Mouse (Mus musculus) intestine, embryonic 15.5 days (tissue): ENCODE data around the gene Cpeb3. TPM values are rescaled to one million over a fixed set of nuclear protein-coding genes. Genes with fewer than 3 reads are reported as not detected.
"Not testable (repeated sequence)": the region's sequence is repeated elsewhere in the genome, so short reads cannot be mapped to it uniquely, and the experiment has no call there.

Experiments used
- ATAC-seq: fragments of 200-750 bp; cut with Nextera tagmentation; 2 replicates; pipeline ENCODE4 v1.8.0; 2017; ENCODE audit warnings: moderate TSS enrichment, moderate library complexity
- H3K27ac ChIP-seq: fragments of 300-500 bp; sonication (generic); 2 replicates; pipeline ENCODE4 v1.5.1; 2015; ENCODE audit warnings: mild to moderate bottlenecking, inconsistent platforms
- H3K27me3 ChIP-seq: fragments of 300-500 bp; sonication (generic); replicated peaks from 2 replicates; pipeline ENCODE4 v1.6.1; 2015; ENCODE audit warnings: inconsistent platforms
- H3K36me3 ChIP-seq: fragments of 300-500 bp; sonication (generic); 2 replicates; pipeline ENCODE4 v1.6.1; 2015; ENCODE audit warnings: inconsistent platforms
- H3K4me1 ChIP-seq: fragments of 300-500 bp; sonication (generic); replicated peaks from 2 replicates; pipeline ENCODE4 v1.6.1; 2015; ENCODE audit warnings: inconsistent platforms
- H3K4me2 ChIP-seq: fragments of 300-500 bp; sonication (generic); replicated peaks from 2 replicates; pipeline ENCODE4 v1.6.1; 2015; ENCODE audit warnings: mild to moderate bottlenecking, inconsistent platforms
- H3K4me3 ChIP-seq: fragments of 300-500 bp; sonication (generic); replicated peaks from 2 replicates; pipeline ENCODE4 v1.5.1; 2015; ENCODE audit warnings: inconsistent platforms
- H3K9ac ChIP-seq: fragments of 300-500 bp; sonication (generic); 2 replicates; pipeline ENCODE4 v1.6.1; 2015; ENCODE audit warnings: inconsistent platforms
- H3K9me3 ChIP-seq: fragments of 300-500 bp; sonication (generic); 2 replicates; pipeline ENCODE4 v1.6.1; 2016; ENCODE audit warnings: inconsistent platforms
- WGBS: fragments of 180-500 bp; shearing (Covaris S2); methylation state at CpG from one replicate; pipeline ENCODE4 v1.1.7; 2015; 5-methylcytosine and 5-hydroxymethylcytosine counted together
- polyA plus RNA-seq: library from polyadenylated mRNA; unstranded; fragments of >200 nt; fragmentation: Nextera tagmentation; extraction: Ambion mirVana; gene quantifications from 2 replicates; pipeline ENCODE4 v1.2.1, GENCODE M21; 2015

Gene Cpeb3
- polyA plus RNA-seq, 1 experiment from 2014 or later, result 0.85 TPM

GRCm38 (mm10) chr19:37205155-37205554 lies 3.2 kb downstream of the Cpeb3 start:
- not testable (repeated sequence) for H3K27ac ChIP-seq, H3K27me3 ChIP-seq

GRCm38 (mm10) chr19:37203371-37203770 lies 5.0 kb downstream of the Cpeb3 start:
- Histone ChIP-seq H3K27ac (no peak overlapping the region), H3K4me2 (no peak overlapping the region), H3K27me3 (no peaks in the 10 kb centered on the region), H3K4me1 (no peaks in the 10 kb centered on the region), H3K9me3 (no peaks in the 10 kb centered on the region), H3K9ac (no peak overlapping the region), H3K36me3 (no peaks in the 10 kb centered on the region), H3K4me3 (no peak overlapping the region)
- 91% methylated on average over 1 of the region's 1 CpGs for WGBS
- ATAC-seq, result no peak

More at GRCm38 (mm10) chr19:37205155-37205554, 3.2 kb downstream of the Cpeb3 start:
- ATAC-seq, H3K4me3 ChIP-seq, H3K36me3 ChIP-seq, H3K9ac ChIP-seq, H3K9me3 ChIP-seq, H3K4me2 ChIP-seq: not testable (repeated sequence)
- H3K4me1 ChIP-seq, result peaks cover 11% of the 10 kb centered on the region; the same call in 1 of the 2 replicates

GRCm38 (mm10) chr19:37199889-37200288 lies 8.5 kb downstream of the Cpeb3 start:
- no peak for ATAC-seq
- Histone ChIP-seq H3K4me2 (no peak overlapping the region), H3K27ac (no peak overlapping the region), H3K4me1 (no peaks in the 10 kb centered on the region), H3K9me3 (no peaks in the 10 kb centered on the region), H3K27me3 (no peaks in the 10 kb centered on the region), H3K4me3 (no peak overlapping the region), H3K36me3 (no peaks in the 10 kb centered on the region), H3K9ac (no peak overlapping the region)
- 84% methylated on average over 2 of the region's 2 CpGs for WGBS

DNA sequence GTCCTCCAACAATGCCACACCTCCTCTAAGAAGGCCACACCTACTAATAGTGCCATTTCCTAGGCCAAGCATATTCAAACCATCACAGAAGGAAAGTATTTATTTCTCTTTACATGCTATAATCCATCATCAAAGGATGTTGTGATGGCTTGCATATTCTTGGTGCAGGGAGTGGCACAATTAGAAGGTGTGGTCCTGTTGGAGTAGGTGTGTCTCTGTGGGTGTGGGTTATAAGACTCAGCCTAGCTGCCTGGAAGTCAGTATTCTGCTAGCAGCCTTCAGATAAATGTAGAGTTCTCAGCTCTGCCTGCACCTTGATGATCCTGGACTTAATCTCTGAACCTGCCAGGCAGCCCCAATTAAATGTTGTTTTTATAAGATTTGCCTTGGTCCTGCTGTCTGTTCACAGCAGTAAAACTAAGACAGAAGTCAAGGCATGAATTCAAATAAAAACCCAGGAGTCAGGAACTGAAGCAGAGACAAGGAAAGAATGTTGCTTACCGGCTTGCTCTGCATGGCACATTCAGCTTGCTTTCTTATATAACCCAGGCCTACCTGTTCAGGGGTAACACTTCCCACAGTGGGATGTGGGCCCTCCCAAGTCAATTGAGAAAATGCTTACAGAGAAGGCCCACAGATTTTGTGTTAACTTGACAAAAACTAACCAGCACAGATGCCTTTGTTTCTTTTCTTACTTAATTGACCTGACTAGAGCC lies 10.1 kb downstream of the Cpeb3 start:
- Histone ChIP-seq H3K36me3 (no peaks in the 10 kb centered on the region), H3K9ac (no peak overlapping the region), H3K4me2 (no peak overlapping the region), H3K4me3 (no peak overlapping the region), H3K4me1 (no peaks in the 10 kb centered on the region), H3K27ac (no peak overlapping the region), H3K9me3 (no peaks in the 10 kb centered on the region), H3K27me3 (no peaks in the 10 kb centered on the region)
- no peak for ATAC-seq
- WGBS, result 74% methylated on average over 1 of the region's 1 CpGs

- Histone ChIP-seq H3K27me3 (no peaks in the 10 kb centered on the region), H3K36me3 (no peaks in the 10 kb centered on the region), H3K9ac (no peak overlapping the region), H3K4me1 (no peaks in the 10 kb centered on the region), H3K4me3 (no peak overlapping the region), H3K9me3 (no peaks in the 10 kb centered on the region), H3K27ac (no peak overlapping the region), H3K4me2 (no peak overlapping the region)
- ATAC-seq, result no peak
- 76% methylated on average over 5 of the region's 5 CpGs for WGBS
These were observed 15.8 kb downstream of the Cpeb3 start for GRCm38 (mm10) chr19:37192475-37193058.

GRCm38 (mm10) chr19:37188366-37188948 lies 19.9 kb downstream of the Cpeb3 start:
- Histone ChIP-seq H3K27me3 (no peaks in the 10 kb centered on the region), H3K9ac (no peak overlapping the region), H3K9me3 (no peaks in the 10 kb centered on the region), H3K4me2 (no peak overlapping the region), H3K36me3 (no peaks in the 10 kb centered on the region), H3K27ac (no peak overlapping the region), H3K4me1 (no peaks in the 10 kb centered on the region), H3K4me3 (no peak overlapping the region)
- 62% methylated on average over 4 of the region's 4 CpGs for WGBS
- no peak for ATAC-seq

DNA sequence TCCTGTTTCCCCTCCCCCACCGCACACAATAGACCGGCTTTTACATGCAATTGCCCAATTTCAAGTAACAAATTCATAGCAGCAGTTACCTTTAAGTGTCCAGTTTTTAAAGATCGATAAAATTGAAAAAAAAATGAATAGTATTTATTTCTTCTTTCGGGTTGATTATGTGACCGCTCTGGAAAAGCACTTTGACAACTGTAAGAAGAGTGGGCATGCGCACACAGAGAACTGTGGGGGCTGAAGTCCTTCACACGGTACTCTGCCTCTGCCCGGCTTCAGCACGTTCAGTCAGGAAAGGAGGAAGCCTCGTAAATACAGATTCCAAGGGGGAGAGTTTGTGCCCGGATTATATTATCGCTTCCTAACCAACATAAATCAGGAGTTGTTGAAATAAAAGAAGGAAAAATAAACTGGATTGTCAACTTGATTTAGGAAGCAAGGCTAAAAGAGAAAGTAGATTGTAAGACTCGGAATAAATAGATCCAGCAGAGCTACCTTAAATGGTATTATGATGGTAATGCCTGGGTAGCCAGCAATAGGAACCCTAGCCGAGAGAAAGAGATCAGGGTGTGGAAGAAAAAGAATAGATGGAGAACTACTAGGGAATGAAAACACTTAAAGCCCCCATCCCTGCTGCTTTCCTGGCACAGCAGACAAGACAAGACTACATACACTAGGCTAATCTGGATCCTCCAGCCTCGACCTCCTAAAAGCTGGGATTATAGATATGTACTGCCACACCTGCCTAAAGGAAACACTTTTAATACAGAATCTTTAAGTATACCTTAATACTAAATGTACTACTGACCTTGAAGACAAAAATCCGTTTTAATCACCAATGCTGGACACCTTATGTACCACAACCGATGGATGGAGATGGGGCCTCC lies 30.3 kb downstream of the Cpeb3 start:
- 16% methylated on average over 17 of the region's 17 CpGs for WGBS
- Histone ChIP-seq H3K27me3 (peaks cover 6% of the 10 kb centered on the region; the same call in 1 of the 2 replicates), H3K9ac (no peak overlapping the region), H3K4me2 (peak overlapping the region; percentile 46), H3K27ac (no peak overlapping the region), H3K9me3 (no peaks in the 10 kb centered on the region), H3K4me3 (peak overlapping the region; percentile 23), H3K4me1 (peaks cover 9% of the 10 kb centered on the region), H3K36me3 (no peaks in the 10 kb centered on the region)
- peak; percentile 62; the same call in 1 of the 2 replicates for ATAC-seq

DNA sequence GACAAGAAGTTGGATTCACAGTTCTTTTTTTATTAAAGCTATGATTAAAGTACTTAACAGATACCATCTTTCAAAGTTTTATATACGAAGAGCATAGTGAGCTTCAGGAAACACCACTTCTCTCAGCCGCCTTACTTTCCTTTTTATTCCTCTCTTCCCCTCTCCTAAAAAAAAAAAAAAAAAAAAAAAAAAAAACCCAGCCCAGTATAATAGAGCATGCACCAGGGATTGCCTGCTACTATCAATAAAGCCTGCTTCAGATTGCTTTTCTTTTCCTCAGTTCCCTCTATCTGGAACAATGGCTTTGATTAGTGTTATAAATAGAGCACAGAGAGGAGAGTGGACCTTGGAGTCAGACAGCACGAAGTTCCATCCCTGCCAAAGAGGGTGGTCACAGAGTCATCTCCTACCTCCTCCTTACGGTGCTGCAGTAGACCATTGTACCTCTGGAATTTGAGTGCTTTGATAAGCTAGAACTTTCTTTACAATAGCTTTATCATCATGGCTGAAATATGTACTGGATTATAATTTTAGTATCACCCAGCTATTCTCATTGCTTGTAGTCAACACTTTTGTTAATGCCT lies 31.4 kb downstream of the Cpeb3 start:
- H3K4me2 ChIP-seq, result no peak overlapping the region

GRCm38 (mm10) chr19:37175919-37176318 lies 32.5 kb downstream of the Cpeb3 start:
- no peaks in the 10 kb centered on the region for H3K9me3 ChIP-seq
- no peaks in the 10 kb centered on the region for H3K36me3 ChIP-seq
- no peak for ATAC-seq
- no peak overlapping the region for H3K27ac ChIP-seq
- 10% methylated on average over 6 of the region's 6 CpGs for WGBS
- peaks cover 6% of the 10 kb centered on the region; the same call in 1 of the 2 replicates for H3K27me3 ChIP-seq
- peak overlapping the region; percentile 69; the same call in 1 of the 2 replicates for H3K4me3 ChIP-seq
- H3K4me1 ChIP-seq, result peaks cover 9% of the 10 kb centered on the region
- H3K9ac ChIP-seq, result no peak overlapping the region
- H3K4me2 ChIP-seq, result peak overlapping the region; percentile 100

More for the DNA sequence above, 31.4 kb downstream of the Cpeb3 start:
- WGBS, result 51% methylated on average over 4 of the region's 4 CpGs
- Histone ChIP-seq H3K9ac (no peak overlapping the region), H3K4me1 (peaks cover 9% of the 10 kb centered on the region), H3K36me3 (no peaks in the 10 kb centered on the region), H3K27me3 (peaks cover 6% of the 10 kb centered on the region; the same call in 1 of the 2 replicates), H3K9me3 (no peaks in the 10 kb centered on the region), H3K27ac (no peak overlapping the region), H3K4me3 (no peak overlapping the region)
- no peak for ATAC-seq

- Histone ChIP-seq H3K9me3 (no peaks in the 10 kb centered on the region), H3K9ac (peak overlapping the region; percentile 55), H3K27ac (peak overlapping the region; percentile 54; the same call in 1 of the 2 replicates), H3K4me3 (peak overlapping the region; percentile 69), H3K27me3 (peaks cover 6% of the 10 kb centered on the region; the same call in 1 of the 2 replicates), H3K36me3 (no peaks in the 10 kb centered on the region), H3K4me2 (peak overlapping the region; percentile 100), H3K4me1 (peaks cover 9% of the 10 kb centered on the region)
- WGBS, result under 1% methylated on average over 12 of the region's 12 CpGs
- ATAC-seq, result no peak
These were observed 33.0 kb downstream of the Cpeb3 start for GRCm38 (mm10) chr19:37175436-37175805.

- H3K36me3 ChIP-seq, result no peaks in the 10 kb centered on the region
- H3K27ac ChIP-seq, result peak overlapping the region; percentile 54
- H3K9ac ChIP-seq, result peak overlapping the region; percentile 55
- H3K27me3 ChIP-seq, result peaks cover 6% of the 10 kb centered on the region; the same call in 1 of the 2 replicates
- peak overlapping the region; percentile 100 for H3K4me2 ChIP-seq
- peak overlapping the region; percentile 69 for H3K4me3 ChIP-seq
- H3K4me1 ChIP-seq, result peaks cover 9% of the 10 kb centered on the region
- peak; percentile 80 for ATAC-seq
- under 1% methylated on average over 36 of the region's 36 CpGs for WGBS
- H3K9me3 ChIP-seq, result no peaks in the 10 kb centered on the region
These were observed 33.5 kb downstream of the Cpeb3 start for GRCm38 (mm10) chr19:37174716-37175435.
